Mouse (Mus musculus) liver, embryonic 15.5 days (tissue): ENCODE results near the gene Wdr74. TPM values are rescaled to one million over a fixed set of nuclear protein-coding genes. Genes with fewer than 3 reads are reported as not detected.
"Not testable (repeated sequence)": the region's sequence is repeated elsewhere in the genome, so short reads cannot be mapped to it uniquely, and the experiment has no call there.

ENCODE experiments used
- ATAC-seq: fragments of 200-750 bp; cut with Nextera tagmentation; 2 replicates; pipeline ENCODE4 v1.8.0; 2017; ENCODE audit warnings: moderate number of reproducible peaks, mild to moderate bottlenecking, moderate library complexity; ENCODE audit not compliant: insufficient read depth
- H3K27ac ChIP-seq: fragments of 300-500 bp; sonication (generic); replicated peaks from 2 replicates; pipeline ENCODE4 v1.5.1; 2015; ENCODE audit warnings: mild to moderate bottlenecking, inconsistent platforms
- H3K27me3 ChIP-seq: fragments of 300-500 bp; sonication (generic); 2 replicates; pipeline ENCODE4 v1.6.1; 2015; ENCODE audit warnings: mild to moderate bottlenecking, inconsistent platforms
- H3K36me3 ChIP-seq: fragments of 300-500 bp; sonication (generic); replicated peaks from 2 replicates; pipeline ENCODE4 v1.6.1; 2015; ENCODE audit warnings: moderate library complexity, mild to moderate bottlenecking, inconsistent platforms
- H3K4me1 ChIP-seq: fragments of 300-500 bp; sonication (generic); replicated peaks from 2 replicates; pipeline ENCODE4 v1.6.1; 2015; ENCODE audit warnings: inconsistent platforms
- H3K4me2 ChIP-seq: fragments of 300-500 bp; sonication (generic); 2 replicates; pipeline ENCODE4 v1.6.1; 2015; ENCODE audit warnings: moderate library complexity, mild to moderate bottlenecking, inconsistent platforms
- H3K4me3 ChIP-seq: fragments of 300-500 bp; sonication (generic); replicated peaks from 2 replicates; pipeline ENCODE4 v1.5.1; 2015; ENCODE audit warnings: mild to moderate bottlenecking, inconsistent platforms
- H3K9ac ChIP-seq: fragments of 300-500 bp; sonication (generic); 2 replicates; pipeline ENCODE4 v1.6.1; 2015; ENCODE audit warnings: moderate library complexity, mild to moderate bottlenecking, inconsistent platforms
- H3K9me3 ChIP-seq: fragments of 300-500 bp; sonication (generic); replicated peaks from 2 replicates; pipeline ENCODE4 v1.6.1; 2016; ENCODE audit warnings: inconsistent platforms
- WGBS: fragments of 180-500 bp; shearing (Covaris S2); methylation state at CpG from one replicate; pipeline ENCODE4 v1.1.7; 2015; ENCODE audit warnings: mixed read lengths; ENCODE audit not compliant: insufficient replicate concordance; 5-methylcytosine and 5-hydroxymethylcytosine counted together
- polyA plus RNA-seq: library from polyadenylated mRNA; unstranded; fragments of >200 nt; fragmentation: Nextera tagmentation; extraction: Ambion mirVana; gene quantifications from 2 replicates; pipeline ENCODE4 v1.2.1, GENCODE M21; 2015

The Wdr74 gene
- polyA plus RNA-seq, 1 experiment from 2014 or later = 48.8 TPM

- Histone ChIP-seq H3K36me3 (peaks cover 32% of the 10 kb centered on the region), H3K4me1 (peaks cover 28% of the 10 kb centered on the region), H3K9ac (no peak overlapping the region), H3K27ac (peak overlapping the region; percentile 64), H3K4me3 (no peak overlapping the region), H3K4me2 (no peak overlapping the region), H3K9me3 (no peaks in the 10 kb centered on the region), H3K27me3 (0 out of 2 replicates have a peak, but pooled peaks cover under 1% of the 10 kb centered on the region)
- WGBS = 9% methylated on average over 5 of the region's 5 CpGs
- ATAC-seq = no peak
These were observed 8.0 kb upstream of the Wdr74 start for GRCm38 (mm10) chr19:8727495-8728114.

GRCm38 (mm10) chr19:8728335-8729099 is 7.1 kb upstream of the Wdr74 start:
- not testable (repeated sequence) for H3K27ac ChIP-seq, H3K9me3 ChIP-seq
- H3K4me1 ChIP-seq = peaks cover 28% of the 10 kb centered on the region

GRCm38 (mm10) chr19:8734334-8734733 is 1.3 kb upstream of the Wdr74 start:
- Histone ChIP-seq H3K9me3 (no peaks in the 10 kb centered on the region), H3K9ac (no peak overlapping the region), H3K4me2 (no peak overlapping the region), H3K36me3 (peaks cover 20% of the 10 kb centered on the region), H3K4me1 (peaks cover 18% of the 10 kb centered on the region), H3K27me3 (peaks cover 6% of the 10 kb centered on the region), H3K4me3 (no peak overlapping the region), H3K27ac (no peak overlapping the region)
- ATAC-seq = no peak
- WGBS = 33% methylated on average over 3 of the region's 3 CpGs

More at GRCm38 (mm10) chr19:8728335-8729099, 7.1 kb upstream of the Wdr74 start:
- not testable (repeated sequence) for ATAC-seq, H3K4me3 ChIP-seq, H3K27me3 ChIP-seq, H3K4me2 ChIP-seq, H3K9ac ChIP-seq
- peaks cover 32% of the 10 kb centered on the region for H3K36me3 ChIP-seq
- 44% methylated on average over 3 of the region's 3 CpGs for WGBS

- WGBS = 2% methylated on average over 11 of the region's 11 CpGs
- H3K27ac ChIP-seq = peak overlapping the region; percentile 77
- H3K4me3 ChIP-seq = peak overlapping the region; percentile 80
These were observed 487 bp downstream of the Wdr74 start for GRCm38 (mm10) chr19:8736160-8736467.

GRCm38 (mm10) chr19:8738911-8739310 is 3.3 kb downstream of the Wdr74 start:
- 77% methylated on average over 7 of the region's 7 CpGs for WGBS
- Histone ChIP-seq H3K27ac (no peak overlapping the region), H3K4me2 (no peak overlapping the region), H3K36me3 (peaks cover 47% of the 10 kb centered on the region), H3K9ac (no peak overlapping the region), H3K27me3 (no peaks in the 10 kb centered on the region), H3K4me1 (peaks cover 42% of the 10 kb centered on the region), H3K4me3 (no peak overlapping the region), H3K9me3 (no peaks in the 10 kb centered on the region)
- ATAC-seq = no peak

More at GRCm38 (mm10) chr19:8736160-8736467, 487 bp downstream of the Wdr74 start:
- Histone ChIP-seq H3K27me3 (peaks cover 6% of the 10 kb centered on the region), H3K4me2 (peak overlapping the region; percentile 84), H3K36me3 (peaks cover 37% of the 10 kb centered on the region), H3K9me3 (no peaks in the 10 kb centered on the region), H3K4me1 (peaks cover 26% of the 10 kb centered on the region), H3K9ac (peak overlapping the region; percentile 70)
- peak; percentile 13; the same call in 1 of the 2 replicates for ATAC-seq

GRCm38 (mm10) chr19:8739646-8740045 is 4.0 kb downstream of the Wdr74 start:
- WGBS = 76% methylated on average over 6 of the region's 6 CpGs
- Histone ChIP-seq H3K27me3 (no peaks in the 10 kb centered on the region), H3K27ac (no peak overlapping the region), H3K9ac (no peak overlapping the region), H3K4me2 (no peak overlapping the region), H3K4me1 (peaks cover 40% of the 10 kb centered on the region), H3K9me3 (no peaks in the 10 kb centered on the region), H3K4me3 (no peak overlapping the region), H3K36me3 (peaks cover 54% of the 10 kb centered on the region)
- ATAC-seq = no peak

- 72% methylated on average over 14 of the region's 14 CpGs for WGBS
- ATAC-seq = no peak
- Histone ChIP-seq H3K4me3 (peak within 1 kb of the TSS; percentile 88), H3K4me2 (peak within 1 kb of the TSS; percentile 83), H3K9ac (peak within 1 kb of the TSS; percentile 94), H3K9me3 (no peaks in the 10 kb centered on the region), H3K27me3 (no peaks in the 10 kb centered on the region), H3K4me1 (peaks cover 32% of the 10 kb centered on the region), H3K36me3 (peaks cover 63% of the 10 kb centered on the region), H3K27ac (peak within 1 kb of the TSS; percentile 95)
These were observed 5.0 kb downstream of the Wdr74 start, which contains the start of gene 1700092M07Rik for GRCm38 (mm10) chr19:8740603-8741002. 1700092M07Rik (plus strand) TSS chr19:8740718.

- H3K27ac ChIP-seq = peak within 1 kb of the TSS; percentile 95
- no peaks in the 10 kb centered on the region for H3K9me3 ChIP-seq
- no peaks in the 10 kb centered on the region for H3K27me3 ChIP-seq
- H3K4me3 ChIP-seq = peak within 1 kb of the TSS; percentile 88
- H3K36me3 ChIP-seq = peaks cover 71% of the 10 kb centered on the region
- ATAC-seq = peak; percentile 97
- H3K9ac ChIP-seq = peak within 1 kb of the TSS; percentile 94
- WGBS = under 1% methylated on average over 36 of the region's 36 CpGs
- peaks cover 32% of the 10 kb centered on the region for H3K4me1 ChIP-seq
- H3K4me2 ChIP-seq = peak within 1 kb of the TSS; percentile 83
These were observed 5.7 kb downstream of the Wdr74 start, which contains the start of gene Stx5a for GRCm38 (mm10) chr19:8741243-8741869. Stx5a (plus strand) TSS chr19:8741413.

- no peaks in the 10 kb centered on the region for H3K9me3 ChIP-seq
- H3K36me3 ChIP-seq = peaks cover 79% of the 10 kb centered on the region
- H3K9ac ChIP-seq = peak overlapping the region; percentile 94
- H3K27ac ChIP-seq = peak overlapping the region; percentile 95
- H3K27me3 ChIP-seq = no peaks in the 10 kb centered on the region
- peak overlapping the region; percentile 88 for H3K4me3 ChIP-seq
- 11% methylated on average over 14 of the region's 14 CpGs for WGBS
- H3K4me2 ChIP-seq = peak overlapping the region; percentile 83
- H3K4me1 ChIP-seq = peaks cover 25% of the 10 kb centered on the region
- ATAC-seq = no peak
These were observed 6.5 kb downstream of the Wdr74 start for GRCm38 (mm10) chr19:8742176-8742575.

GRCm38 (mm10) chr19:8745382-8745781 is 9.8 kb downstream of the Wdr74 start:
- Histone ChIP-seq H3K27me3 (no peaks in the 10 kb centered on the region), H3K9me3 (no peaks in the 10 kb centered on the region), H3K4me2 (no peak overlapping the region), H3K4me1 (peaks cover 23% of the 10 kb centered on the region), H3K4me3 (no peak overlapping the region), H3K9ac (no peak overlapping the region), H3K36me3 (peaks cover 81% of the 10 kb centered on the region), H3K27ac (no peak overlapping the region)
- no peak for ATAC-seq
- WGBS = 83% methylated on average over 1 of the region's 1 CpGs

GRCm38 (mm10) chr19:8747368-8747767 is 11.7 kb downstream of the Wdr74 start:
- 65% methylated on average over 2 of the region's 2 CpGs for WGBS
- H3K9ac ChIP-seq = no peak overlapping the region
- no peaks in the 10 kb centered on the region for H3K27me3 ChIP-seq

More at GRCm38 (mm10) chr19:8747368-8747767, 11.7 kb downstream of the Wdr74 start:
- Histone ChIP-seq H3K4me3 (no peak overlapping the region), H3K27ac (no peak overlapping the region), H3K9me3 (no peaks in the 10 kb centered on the region), H3K36me3 (peaks cover 93% of the 10 kb centered on the region), H3K4me1 (peaks cover 13% of the 10 kb centered on the region), H3K4me2 (no peak overlapping the region)
- no peak for ATAC-seq
